Mouse (Mus musculus) spleen, postnatal 14 days (tissue): ENCODE results near the gene Rai14.

Experiments used
- DNase-seq, 2 experiments: peaks; one replicate each; pipeline ENCODE4 v3.0.0; 2021 to 2022; ENCODE audit warnings: low spot score in 2 of 2

The Rai14 gene

GRCm38 (mm10) chr15:10714409-10715138, at the start of gene Rai14:
TSS of gene Rai14 (minus strand) at chr15:10714624.
- no peak for DNase-seq

- no peak for DNase-seq
Observed at GRCm38 (mm10) chr15:10761441-10761840, 47.0 kb upstream of the Rai14 start.

GRCm38 (mm10) chr15:10760006-10760405, 45.6 kb upstream of the Rai14 start:
- DNase-seq = no peak

- no peak for DNase-seq
Observed at GRCm38 (mm10) chr15:10759440-10759839, 45.0 kb upstream of the Rai14 start.

- DNase-seq = no peak
Observed at GRCm38 (mm10) chr15:10758808-10759207, 44.4 kb upstream of the Rai14 start.

GRCm38 (mm10) chr15:10751141-10751540, 36.7 kb upstream of the Rai14 start:
- no peak for DNase-seq

- DNase-seq = no peak
Observed at GRCm38 (mm10) chr15:10750339-10750738, 35.9 kb upstream of the Rai14 start.

GRCm38 (mm10) chr15:10749678-10750077, 35.3 kb upstream of the Rai14 start:
- no peak for DNase-seq

- DNase-seq = no peak
Observed at GRCm38 (mm10) chr15:10747638-10748037, 33.2 kb upstream of the Rai14 start.

GRCm38 (mm10) chr15:10747226-10747625, 32.8 kb upstream of the Rai14 start:
- DNase-seq = no peak

- DNase-seq = no peak
Observed at GRCm38 (mm10) chr15:10746303-10747051, 32.1 kb upstream of the Rai14 start.

- DNase-seq = no peak
Observed at GRCm38 (mm10) chr15:10742441-10742840, 28.0 kb upstream of the Rai14 start.

- DNase-seq = no peak
Observed at GRCm38 (mm10) chr15:10739279-10739678, 24.9 kb upstream of the Rai14 start.

GRCm38 (mm10) chr15:10738354-10739142, 24.1 kb upstream of the Rai14 start:
- no peak for DNase-seq

- no peak for DNase-seq
Observed at GRCm38 (mm10) chr15:10735948-10736347, 21.5 kb upstream of the Rai14 start.

- DNase-seq = no peak
Observed at GRCm38 (mm10) chr15:10735216-10735615, 20.8 kb upstream of the Rai14 start.

- no peak for DNase-seq
Observed at GRCm38 (mm10) chr15:10731398-10731797, 17.0 kb upstream of the Rai14 start.

GRCm38 (mm10) chr15:10726272-10726671, 11.8 kb upstream of the Rai14 start:
- DNase-seq = no peak

GRCm38 (mm10) chr15:10724857-10725256, 10.4 kb upstream of the Rai14 start:
- no peak for DNase-seq

GRCm38 (mm10) chr15:10723507-10723906, 9.1 kb upstream of the Rai14 start:
- no peak for DNase-seq

GRCm38 (mm10) chr15:10722629-10723339, 8.4 kb upstream of the Rai14 start:
- DNase-seq = no peak
